Mouse (Mus musculus): ENCODE results near the gene Efcab5.

GRCm38 (mm10) chr11:77111141-77111540 lies 77.6 kb downstream of the Efcab5 start:
- TF ChIP-seq CTCF (IDR thresholded peaks at IDR 0.05) (no peak), POLR2A (IDR thresholded peaks at IDR 0.05; ENCODE audit: insufficient read depth, low read depth, low read length) (no peak), EP300 (IDR thresholded peaks at IDR 0.05; ENCODE audit: insufficient read depth, low read depth, low read length) (no peak)
